Mouse (Mus musculus) CH12.LX (cell line): ENCODE data around the gene Cdh4. TPM values are rescaled to one million over a fixed set of nuclear protein-coding genes. Genes with fewer than 3 reads are reported as not detected.

ENCODE experiments used
- DNase-seq: peaks from one replicate; pipeline ENCODE4 v3.0.0-alpha.2; 2013; ENCODE audit errors: extremely low read depth
- H3K27ac ChIP-seq: 2 replicates; pipeline ENCODE4 v1.5.1; 2012; ENCODE audit warnings: low read depth, mild to moderate bottlenecking, control low read depth, moderate library complexity; ENCODE audit not compliant: insufficient read depth
- H3K27me3 ChIP-seq: replicated peaks from 2 replicates; pipeline ENCODE3; 2012; ENCODE audit warnings: inconsistent platforms
- H3K36me3 ChIP-seq, 2 experiments: replicated peaks in 1 of 2; 2 replicates each; pipeline versions ENCODE3 to v1.6.1; 2012; ENCODE audit warnings: inconsistent platforms in 1 of 2, low read length in 1 of 2, mild to moderate bottlenecking in 1 of 2, mixed read lengths in 1 of 2, moderate library complexity in 1 of 2; ENCODE audit not compliant: control insufficient read depth in 1 of 2, insufficient read depth in 1 of 2
- H3K4me1 ChIP-seq, 2 experiments: 2 replicates each; pipeline ENCODE4 v1.6.1; 2012; ENCODE audit warnings: inconsistent platforms in 1 of 2, moderate library complexity in 1 of 2; ENCODE audit not compliant: insufficient read depth in 2 of 2, control insufficient read depth in 1 of 2
- H3K4me2 ChIP-seq: 2 replicates; pipeline ENCODE4 v1.6.1; 2012; ENCODE audit warnings: low read depth, mild to moderate bottlenecking, control low read depth; ENCODE audit not compliant: poor library complexity, insufficient read depth, severe bottlenecking
- H3K4me3 ChIP-seq, 3 experiments: fragments of 150-350 bp in 1 of 3; sonication (generic) in 1 of 3; replicated peaks in 1 of 3; 2 replicates each; pipeline versions ENCODE3 to v1.5.1; 2011 to 2012; ENCODE audit warnings: low read depth in 2 of 3, low read length in 2 of 3, mild to moderate bottlenecking in 2 of 3, moderate library complexity in 2 of 3, control low read depth in 1 of 3, improper control_type of control experiment in 1 of 3, inconsistent platforms in 1 of 3, mixed read lengths in 1 of 3; ENCODE audit not compliant: poor library complexity in 1 of 3
- H3K79me2 ChIP-seq: replicated peaks from 2 replicates; pipeline ENCODE4 v1.6.1; 2012; ENCODE audit warnings: mild to moderate bottlenecking, moderate library complexity; ENCODE audit not compliant: control insufficient read depth, poor library complexity, insufficient read depth, severe bottlenecking; ENCODE audit errors: extremely low read depth
- H3K9ac ChIP-seq: 2 replicates; pipeline ENCODE4 v1.6.1; 2012; ENCODE audit warnings: low read depth, mild to moderate bottlenecking, control low read depth, moderate library complexity; ENCODE audit not compliant: insufficient read depth
- H3K9me3 ChIP-seq: replicated peaks from 2 replicates; pipeline ENCODE3; 2012; ENCODE audit warnings: low read length, inconsistent platforms, mixed read lengths
- BHLHE40 ChIP-seq: IDR thresholded peaks from 2 replicates; pipeline ENCODE4 v1.6.1; 2011; ENCODE audit warnings: mild to moderate bottlenecking, low read depth, low read length, improper control_type of control experiment
- CHD1 ChIP-seq: IDR thresholded peaks from 2 replicates; pipeline ENCODE4 v1.6.1; 2012; ENCODE audit warnings: low read depth, low read length, improper control_type of control experiment, inconsistent platforms
- CHD2 ChIP-seq: IDR thresholded peaks from 2 replicates; pipeline ENCODE4 v1.6.1; 2011; ENCODE audit warnings: low read length, improper control_type of control experiment
- CTCF ChIP-seq, 2 experiments: IDR thresholded peaks in 1 of 2; conservative IDR thresholded peaks in 1 of 2; 2 replicates each; pipeline ENCODE4 v1.5.1; 2011 to 2012; ENCODE audit warnings: low read depth in 2 of 2, low read length in 2 of 2, improper control_type of control experiment in 1 of 2, inconsistent platforms in 1 of 2, mild to moderate bottlenecking in 1 of 2, moderate library complexity in 1 of 2
- E2F4 ChIP-seq: IDR thresholded peaks from 2 replicates; pipeline ENCODE4 v1.6.1; 2011; ENCODE audit warnings: low read depth, low read length, improper control_type of control experiment; ENCODE audit not compliant: insufficient replicate concordance
- ELF1 ChIP-seq: IDR thresholded peaks from 2 replicates; pipeline ENCODE4 v1.6.1; 2014; ENCODE audit warnings: low read depth, mild to moderate bottlenecking, inconsistent platforms, low read length, improper control_type of control experiment
- EP300 ChIP-seq: IDR thresholded peaks from 2 replicates; pipeline ENCODE4 v1.6.1; 2011; ENCODE audit warnings: low read length, improper control_type of control experiment
- GABPA ChIP-seq: IDR thresholded peaks from 2 replicates; pipeline ENCODE4 v1.6.1; 2012; ENCODE audit warnings: low read depth, low read length, improper control_type of control experiment, inconsistent platforms; ENCODE audit not compliant: insufficient replicate concordance
- JUND ChIP-seq: conservative IDR thresholded peaks from 2 replicates; pipeline ENCODE4 v1.6.1; 2011; ENCODE audit warnings: low read depth, low read length, improper control_type of control experiment
- KAT2A ChIP-seq: IDR thresholded peaks from 2 replicates; pipeline ENCODE4 v1.6.1; 2012; ENCODE audit warnings: low read length, improper control_type of control experiment, inconsistent platforms; ENCODE audit not compliant: insufficient replicate concordance
- MAFK ChIP-seq: IDR thresholded peaks from 2 replicates; pipeline ENCODE4 v1.6.1; 2011; ENCODE audit warnings: low read length, improper control_type of control experiment; ENCODE audit not compliant: insufficient replicate concordance
- MAX ChIP-seq: IDR thresholded peaks from 2 replicates; pipeline ENCODE4 v1.6.1; 2011; ENCODE audit warnings: low read length, improper control_type of control experiment
- MXI1 ChIP-seq: IDR thresholded peaks from 2 replicates; pipeline ENCODE4 v1.6.1; 2011; ENCODE audit warnings: mild to moderate bottlenecking, low read depth, low read length, improper control_type of control experiment
- NRF1 ChIP-seq: IDR thresholded peaks from 2 replicates; pipeline ENCODE4 v1.6.1; 2014; ENCODE audit warnings: low read depth, mild to moderate bottlenecking, inconsistent platforms, low read length, improper control_type of control experiment, moderate library complexity
- PAX5 ChIP-seq: IDR thresholded peaks from 2 replicates; pipeline ENCODE4 v1.6.1; 2012; ENCODE audit warnings: low read length, inconsistent platforms, mixed read lengths
- POLR2A ChIP-seq: IDR thresholded peaks from 2 replicates; pipeline ENCODE4 v1.6.1; 2011; ENCODE audit warnings: low read depth, mild to moderate bottlenecking, improper control_type of control experiment, low read length
- RAD21 ChIP-seq: IDR thresholded peaks from 2 replicates; pipeline ENCODE4 v1.6.1; 2011; ENCODE audit warnings: low read depth, mild to moderate bottlenecking, low read length, improper control_type of control experiment, moderate library complexity
- SMC3 ChIP-seq: IDR thresholded peaks from 2 replicates; pipeline ENCODE4 v1.6.1; 2011; ENCODE audit warnings: low read depth, low read length, improper control_type of control experiment
- TBP ChIP-seq: conservative IDR thresholded peaks from 2 replicates; pipeline ENCODE4 v1.6.1; 2011; ENCODE audit warnings: low read depth, low read length, improper control_type of control experiment
- TCF12 ChIP-seq: IDR thresholded peaks from 2 replicates; pipeline ENCODE4 v1.6.1; 2014; ENCODE audit warnings: low read depth, mild to moderate bottlenecking, inconsistent platforms, low read length, improper control_type of control experiment
- USF1 ChIP-seq: IDR thresholded peaks from 2 replicates; pipeline ENCODE4 v1.6.1; 2014; ENCODE audit warnings: low read depth, mild to moderate bottlenecking, inconsistent platforms, low read length, improper control_type of control experiment
- USF2 ChIP-seq: conservative IDR thresholded peaks from 2 replicates; pipeline ENCODE4 v1.6.1; 2011; ENCODE audit warnings: low read depth, low read length, improper control_type of control experiment
- ZMIZ1 ChIP-seq: IDR thresholded peaks from 2 replicates; pipeline ENCODE4 v1.6.1; 2012; ENCODE audit warnings: low read depth, mild to moderate bottlenecking, inconsistent platforms, low read length, improper control_type of control experiment
- ZNF384 ChIP-seq: IDR thresholded peaks from 2 replicates; pipeline ENCODE4 v1.6.1; 2012; ENCODE audit warnings: low read depth, low read length, improper control_type of control experiment, inconsistent platforms
- dilution Hi-C: fragments of 300-500 bp; cut with MboI; formaldehyde crosslinking; loops from 2 replicates; pipeline ENCODE4 v1.14.3; 2020; ENCODE audit warnings: low sequenced_read_pairs; ENCODE audit not compliant: extremely low pct_unique_long_range_greater_than_20kb, extremely low pct_ligation_motif_present
- in situ Hi-C: fragments of 300-500 bp; cut with MboI; formaldehyde crosslinking; loops from 3 replicates; pipeline ENCODE4 v1.14.3; 2019; ENCODE audit warnings: low sequenced_read_pairs, low pct_ligation_motif_present, low pct_unique_long_range_greater_than_20kb, mixed read lengths
- polyA plus RNA-seq: library from polyadenylated mRNA; unstranded; fragments of >175 nt; gene quantifications from 2 replicates; pipeline ENCODE4 v1.2.1, GENCODE M21; 2012; ENCODE audit warnings: low read depth; ENCODE audit not compliant: insufficient read length
- total RNA-seq, 2 experiments: library from RNA; depleted of rRNA; stranded (reverse); fragments of 300-350 nt in 1 of 2; fragments of >200 nt in 1 of 2; gene quantifications; 2 replicates each; pipeline ENCODE4 v1.2.3; 2012 to 2014

The Cdh4 gene
- total and polyA plus RNA-seq, 3 experiments: not detected

GRCm38 (mm10) chr2:179687243-179687681 is 245.0 kb downstream of the Cdh4 start:
- Histone ChIP-seq H3K4me2 (no peak overlapping the region), H3K9me3 (no peaks in the 10 kb centered on the region), H3K79me2 (no peaks in the 10 kb centered on the region), H3K27me3 (no peaks in the 10 kb centered on the region), H3K36me3 (no peaks in the 10 kb centered on the region), H3K4me1 (peaks cover 0 to 14% of the 10 kb centered on the region in 2 experiments; a peak in 2 of 4 replicates), H3K27ac (no peak overlapping the region), H3K9ac (no peak overlapping the region), H3K4me3 (no peak overlapping the region)
- DNase-seq: no peak
- dilution Hi-C loops (no loop called here), in situ Hi-C loops (no loop called here)
- TF ChIP-seq MAFK (no peak), TCF12 (no peak), GABPA (no peak), SMC3 (no peak), MXI1 (no peak), CHD2 (no peak), KAT2A (no peak), EP300 (no peak), BHLHE40 (no peak), CHD1 (no peak)

GRCm38 (mm10) chr2:179688976-179689375 is 246.7 kb downstream of the Cdh4 start:
- no peaks in the 10 kb centered on the region for H3K9me3 ChIP-seq
- in situ Hi-C loops: no loop called here
- H3K36me3 ChIP-seq: no peaks in the 10 kb centered on the region
- no peak overlapping the region for H3K4me2 ChIP-seq
- DNase-seq: no peak
- peaks cover 0 to 27% of the 10 kb centered on the region in 2 experiments; a peak in 2 of 4 replicates for H3K4me1 ChIP-seq
- no peaks in the 10 kb centered on the region for H3K79me2 ChIP-seq
- H3K4me3 ChIP-seq: no peak overlapping the region
- dilution Hi-C loops: no loop called here
- no peaks in the 10 kb centered on the region for H3K27me3 ChIP-seq
- no peak overlapping the region for H3K27ac ChIP-seq
- no peak overlapping the region for H3K9ac ChIP-seq
- TF ChIP-seq CHD2 (no peak), EP300 (no peak), GABPA (no peak), CTCF (conservative IDR thresholded peaks at IDR 0.05 in 1 of 2, IDR thresholded peaks at IDR 0.05 in 1 of 2; ENCODE audit: low read depth in 2 of 2, low read length in 2 of 2) (no peak), ZNF384 (no peak), TBP (no peak), USF1 (no peak), USF2 (no peak), TCF12 (no peak), PAX5 (no peak), NRF1 (no peak), POLR2A (no peak), E2F4 (no peak), ZMIZ1 (no peak), ELF1 (no peak), KAT2A (no peak), MAX (no peak), RAD21 (no peak), JUND (no peak), SMC3 (no peak)
